Mouse (Mus musculus): ENCODE results near the gene Kcnq4.
A peak's percentile ranks its signal among the peaks of the same experiment; 100 is the strongest.

The Kcnq4 gene

DNA sequence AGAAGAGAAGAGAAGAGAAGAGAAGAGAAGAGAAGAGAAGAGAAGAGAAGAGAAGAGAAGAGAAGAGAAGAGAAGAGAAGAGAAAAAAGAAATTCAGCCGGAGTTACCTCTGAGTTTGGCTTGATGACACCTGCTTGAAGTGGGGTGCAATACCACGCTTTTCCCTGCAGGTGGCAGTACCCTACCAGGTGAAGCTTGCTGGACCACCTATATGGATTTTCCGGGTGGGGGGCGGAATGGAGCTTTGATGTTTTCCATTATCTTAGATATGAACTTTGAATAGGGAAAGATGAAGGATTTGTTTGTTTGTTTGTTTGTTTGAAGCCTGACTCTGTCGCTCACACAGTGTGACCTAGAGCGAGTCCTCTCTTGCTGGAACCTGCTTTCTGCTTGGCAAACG lies 67.5 kb downstream of the Kcnq4 start:
- Histone ChIP-seq H3K9me3 (ENCODE audit: low read length) (no peaks in the 10 kb centered on the region), H3K36me3 (ENCODE audit: insufficient read depth, low read length) (no peaks in the 10 kb centered on the region), H3K4me3 (replicated peaks; ENCODE audit: low read length) (no peak overlapping the region), H3K4me1 (replicated peaks; ENCODE audit: low read depth, low read length) (peaks cover 30% of the 10 kb centered on the region), H3K27me3 (ENCODE audit: insufficient read depth, low read length) (peaks cover 7% of the 10 kb centered on the region)
- TF ChIP-seq POU5F1 (IDR thresholded peaks at IDR 0.05; ENCODE audit: borderline replicate concordance, low read length): no peak
- peak; percentile 82 for TF ChIP-seq CTCF (conservative IDR thresholded peaks at IDR 0.05; ENCODE audit: low read length)

DNA sequence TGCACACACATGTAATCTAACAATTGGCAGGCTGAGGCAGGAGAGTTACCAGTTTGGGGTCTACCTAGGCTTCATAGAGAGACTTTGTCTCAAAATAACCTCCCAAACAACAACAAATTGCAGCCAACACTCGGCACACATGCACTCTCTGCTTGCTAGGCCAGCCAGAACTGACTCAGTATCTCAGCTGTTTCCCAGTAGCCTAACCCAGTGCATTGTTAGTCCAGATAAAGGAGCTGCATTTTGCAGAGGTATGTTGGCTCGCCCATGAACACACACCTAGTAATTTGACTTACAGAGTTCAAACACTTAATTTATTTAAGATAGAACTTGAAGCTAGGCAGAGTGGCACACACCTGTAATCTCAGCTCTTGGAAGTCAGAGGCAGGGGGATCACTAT lies 72.8 kb downstream of the Kcnq4 start:
- TF ChIP-seq POU5F1 (IDR thresholded peaks at IDR 0.05; ENCODE audit: borderline replicate concordance, low read length): no peak
- no peak for TF ChIP-seq NANOG (IDR thresholded peaks at IDR 0.05; ENCODE audit: borderline replicate concordance, low read length)
- TF ChIP-seq CTCF (conservative IDR thresholded peaks at IDR 0.05; ENCODE audit: low read length): no peak
- Histone ChIP-seq H3K4me1 (replicated peaks; ENCODE audit: low read depth, low read length) (peaks cover 11% of the 10 kb centered on the region), H3K9me3 (ENCODE audit: low read length) (no peaks in the 10 kb centered on the region), H3K4me3 (replicated peaks; ENCODE audit: low read length) (no peak overlapping the region), H3K27me3 (ENCODE audit: insufficient read depth, low read length) (peaks cover 31% of the 10 kb centered on the region), H3K36me3 (ENCODE audit: insufficient read depth, low read length) (no peaks in the 10 kb centered on the region)

DNA sequence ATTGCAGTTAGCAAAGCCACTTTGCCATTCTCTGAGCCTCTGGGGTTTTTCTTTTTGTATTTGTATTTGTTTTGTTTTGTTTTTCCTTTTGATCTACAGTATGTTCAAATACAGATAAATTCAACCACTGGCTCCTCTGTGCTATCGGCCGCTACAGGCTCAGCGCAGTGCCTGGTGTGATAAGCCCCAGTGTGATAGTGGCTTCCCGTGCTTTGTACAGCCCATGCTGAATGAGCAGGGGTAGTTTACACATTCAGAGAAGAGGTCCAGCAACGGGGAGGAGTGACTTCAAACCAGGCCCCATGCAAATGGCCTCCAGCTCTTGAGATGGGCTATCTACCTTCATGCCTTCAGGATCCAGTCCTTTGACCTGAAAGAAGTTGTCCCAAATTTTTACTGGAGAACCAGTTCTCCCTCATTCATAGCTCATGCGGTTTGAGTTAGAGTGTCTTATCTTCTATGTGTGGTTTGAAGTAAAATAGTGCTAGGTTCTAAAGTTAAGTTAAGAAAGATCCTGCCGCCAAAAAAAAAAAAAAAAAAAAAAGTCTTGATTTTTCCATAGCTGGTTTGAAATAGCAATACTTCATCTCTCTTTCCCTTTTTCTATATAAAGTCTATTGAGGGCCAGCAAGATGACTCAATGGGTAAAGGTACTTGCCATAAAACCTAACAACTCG lies 73.5 kb downstream of the Kcnq4 start:
- Histone ChIP-seq H3K4me1 (replicated peaks; ENCODE audit: low read depth, low read length) (peaks cover 8% of the 10 kb centered on the region), H3K4me3 (replicated peaks; ENCODE audit: low read length) (no peak overlapping the region), H3K36me3 (ENCODE audit: insufficient read depth, low read length) (no peaks in the 10 kb centered on the region), H3K27me3 (ENCODE audit: insufficient read depth, low read length) (peaks cover 37% of the 10 kb centered on the region), H3K9me3 (ENCODE audit: low read length) (no peaks in the 10 kb centered on the region)
- TF ChIP-seq CTCF (conservative IDR thresholded peaks at IDR 0.05; ENCODE audit: low read length): no peak
- TF ChIP-seq NANOG (IDR thresholded peaks at IDR 0.05; ENCODE audit: borderline replicate concordance, low read length): no peak
- no peak for TF ChIP-seq POU5F1 (IDR thresholded peaks at IDR 0.05; ENCODE audit: borderline replicate concordance, low read length)

DNA sequence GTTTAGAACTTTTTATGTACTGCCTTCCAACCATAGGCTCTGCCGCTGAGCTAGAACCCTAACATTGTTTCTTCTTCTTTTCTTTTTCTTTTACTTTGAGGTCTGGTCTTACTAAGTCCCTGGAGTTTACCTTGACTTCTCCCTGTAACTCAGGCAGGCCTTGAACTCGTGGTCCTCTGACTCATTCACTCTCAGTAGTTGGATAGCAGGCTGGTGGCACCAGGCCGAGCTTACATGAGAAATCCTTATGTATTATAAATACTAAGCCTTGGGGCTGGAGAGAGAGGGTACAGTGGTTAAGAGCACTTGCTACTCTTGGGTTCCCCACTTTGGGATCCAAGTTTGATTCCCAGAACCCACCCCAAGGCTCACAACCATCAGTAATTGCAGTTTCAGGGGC lies 74.8 kb downstream of the Kcnq4 start:
- peaks cover 47% of the 10 kb centered on the region for H3K27me3 ChIP-seq (ENCODE audit: insufficient read depth, low read length)
- H3K4me1 ChIP-seq (replicated peaks; ENCODE audit: low read depth, low read length): peaks cover 10% of the 10 kb centered on the region
- TF ChIP-seq NANOG (IDR thresholded peaks at IDR 0.05; ENCODE audit: borderline replicate concordance, low read length) (no peak), CTCF (conservative IDR thresholded peaks at IDR 0.05; ENCODE audit: low read length) (no peak), POU5F1 (IDR thresholded peaks at IDR 0.05; ENCODE audit: borderline replicate concordance, low read length) (no peak)
- no peak overlapping the region for H3K4me3 ChIP-seq (replicated peaks; ENCODE audit: low read length)
- no peaks in the 10 kb centered on the region for H3K36me3 ChIP-seq (ENCODE audit: insufficient read depth, low read length)
- no peaks in the 10 kb centered on the region for H3K9me3 ChIP-seq (ENCODE audit: low read length)

DNA sequence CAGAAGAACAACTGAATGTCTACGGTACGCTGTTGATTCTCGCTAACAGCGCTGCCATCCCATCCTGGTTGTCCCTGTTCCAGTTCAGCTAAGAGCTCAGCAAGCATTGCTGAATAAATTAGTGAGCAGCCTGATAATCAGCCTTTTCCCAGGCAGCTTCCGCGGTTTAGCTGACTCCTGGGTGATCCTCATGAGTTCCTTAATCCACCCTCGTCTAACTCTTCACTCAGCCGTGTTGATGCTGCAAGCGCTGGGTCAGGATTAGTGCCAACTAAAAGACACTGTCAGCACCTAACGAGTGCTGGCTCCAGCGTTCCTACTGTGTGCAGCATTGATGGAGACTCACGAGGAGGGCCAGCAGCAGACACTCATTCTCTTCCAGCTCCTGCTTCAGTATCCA lies 77.4 kb downstream of the Kcnq4 start:
- Histone ChIP-seq H3K9me3 (ENCODE audit: low read length) (no peaks in the 10 kb centered on the region), H3K4me1 (replicated peaks; ENCODE audit: low read depth, low read length) (peaks cover 16% of the 10 kb centered on the region), H3K27me3 (ENCODE audit: insufficient read depth, low read length) (peaks cover 65% of the 10 kb centered on the region), H3K36me3 (ENCODE audit: insufficient read depth, low read length) (no peaks in the 10 kb centered on the region), H3K4me3 (replicated peaks; ENCODE audit: low read length) (no peak overlapping the region)
- TF ChIP-seq POU5F1 (IDR thresholded peaks at IDR 0.05; ENCODE audit: borderline replicate concordance, low read length) (no peak), CTCF (conservative IDR thresholded peaks at IDR 0.05; ENCODE audit: low read length) (no peak), NANOG (IDR thresholded peaks at IDR 0.05; ENCODE audit: borderline replicate concordance, low read length) (no peak)

DNA sequence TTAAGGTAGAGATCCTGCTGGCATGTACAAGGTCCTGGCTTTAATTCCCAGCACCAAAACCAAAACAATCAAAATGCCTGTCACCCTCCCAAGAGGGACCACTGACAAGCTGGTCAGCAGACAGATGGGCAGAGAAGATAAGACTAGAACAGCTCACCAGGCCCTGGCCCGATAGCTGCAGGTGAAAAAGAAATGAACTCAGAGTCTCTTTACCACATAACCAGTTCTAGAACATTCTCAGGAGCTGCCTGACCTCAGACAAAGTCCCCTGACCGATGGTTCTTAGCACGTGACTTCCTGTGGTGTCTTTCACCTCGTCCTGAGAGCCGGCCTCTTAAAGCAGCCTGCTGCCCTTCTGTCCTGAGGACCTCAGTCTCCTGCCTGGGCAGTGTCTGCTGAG lies 78.8 kb downstream of the Kcnq4 start:
- H3K36me3 ChIP-seq (ENCODE audit: insufficient read depth, low read length): no peaks in the 10 kb centered on the region
- TF ChIP-seq POU5F1 (IDR thresholded peaks at IDR 0.05; ENCODE audit: borderline replicate concordance, low read length) (no peak), CTCF (conservative IDR thresholded peaks at IDR 0.05; ENCODE audit: low read length) (no peak), NANOG (IDR thresholded peaks at IDR 0.05; ENCODE audit: borderline replicate concordance, low read length) (no peak)
- H3K4me3 ChIP-seq (replicated peaks; ENCODE audit: low read length): no peak overlapping the region

DNA sequence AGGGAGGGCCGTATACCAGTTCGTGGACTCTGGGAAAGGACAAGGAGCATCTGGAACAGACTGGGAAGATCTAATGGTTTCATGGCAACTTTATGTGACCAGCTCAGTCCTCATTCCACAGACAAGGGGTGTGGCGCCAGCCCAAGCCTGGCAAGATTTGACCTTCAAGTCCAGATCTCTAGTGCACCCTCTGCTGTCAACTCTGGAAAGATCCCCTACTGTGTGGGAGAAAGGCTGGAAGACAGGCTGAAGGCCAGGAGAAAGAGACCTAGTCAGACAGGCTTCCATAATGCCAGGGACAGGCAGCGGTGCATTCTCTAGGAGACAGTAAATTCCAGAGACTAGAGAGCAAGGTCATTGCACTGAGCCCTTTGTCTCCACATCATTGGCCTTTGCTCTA lies 79.9 kb downstream of the Kcnq4 start:
- peaks cover 32% of the 10 kb centered on the region for H3K4me1 ChIP-seq (replicated peaks; ENCODE audit: low read depth, low read length)
- TF ChIP-seq POU5F1 (IDR thresholded peaks at IDR 0.05; ENCODE audit: borderline replicate concordance, low read length) (no peak), CTCF (conservative IDR thresholded peaks at IDR 0.05; ENCODE audit: low read length) (no peak), NANOG (IDR thresholded peaks at IDR 0.05; ENCODE audit: borderline replicate concordance, low read length) (no peak)
- no peak overlapping the region for H3K4me3 ChIP-seq (replicated peaks; ENCODE audit: low read length)
- H3K9me3 ChIP-seq (ENCODE audit: low read length): no peaks in the 10 kb centered on the region
- no peaks in the 10 kb centered on the region for H3K36me3 ChIP-seq (ENCODE audit: insufficient read depth, low read length)
- H3K27me3 ChIP-seq (ENCODE audit: insufficient read depth, low read length): peaks cover 59% of the 10 kb centered on the region

More for the DNA sequence above, 78.8 kb downstream of the Kcnq4 start:
- peaks cover 65% of the 10 kb centered on the region for H3K27me3 ChIP-seq (ENCODE audit: insufficient read depth, low read length)
- peaks cover 31% of the 10 kb centered on the region for H3K4me1 ChIP-seq (replicated peaks; ENCODE audit: low read depth, low read length)
- no peaks in the 10 kb centered on the region for H3K9me3 ChIP-seq (ENCODE audit: low read length)

DNA sequence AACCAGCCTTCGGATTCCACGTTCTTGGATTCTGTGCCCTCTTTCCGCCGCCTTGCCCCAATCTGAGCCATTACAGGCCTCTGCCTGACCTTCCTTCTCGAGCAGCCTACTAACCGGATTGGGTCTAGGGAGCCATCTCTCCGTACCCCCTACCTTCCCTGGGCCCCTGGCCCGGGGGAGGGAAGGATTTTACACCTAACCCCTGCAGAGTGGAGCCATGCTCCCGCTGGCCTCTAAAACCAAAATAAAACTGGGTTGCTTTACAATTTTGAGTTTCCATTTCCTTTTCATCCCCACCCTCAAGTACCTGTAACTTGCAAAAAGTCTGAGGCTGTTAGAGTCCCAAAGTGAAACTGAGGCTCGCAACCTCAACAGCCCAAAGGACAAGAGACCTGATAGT lies 80.9 kb downstream of the Kcnq4 start:
- Histone ChIP-seq H3K36me3 (ENCODE audit: insufficient read depth, low read length) (no peaks in the 10 kb centered on the region), H3K9me3 (ENCODE audit: low read length) (no peaks in the 10 kb centered on the region), H3K4me3 (replicated peaks; ENCODE audit: low read length) (peak overlapping the region; percentile 81), H3K4me1 (replicated peaks; ENCODE audit: low read depth, low read length) (peaks cover 32% of the 10 kb centered on the region), H3K27me3 (ENCODE audit: insufficient read depth, low read length) (peaks cover 59% of the 10 kb centered on the region)
- TF ChIP-seq CTCF (conservative IDR thresholded peaks at IDR 0.05; ENCODE audit: low read length) (no peak), POU5F1 (IDR thresholded peaks at IDR 0.05; ENCODE audit: borderline replicate concordance, low read length) (no peak), NANOG (IDR thresholded peaks at IDR 0.05; ENCODE audit: borderline replicate concordance, low read length) (no peak)

DNA sequence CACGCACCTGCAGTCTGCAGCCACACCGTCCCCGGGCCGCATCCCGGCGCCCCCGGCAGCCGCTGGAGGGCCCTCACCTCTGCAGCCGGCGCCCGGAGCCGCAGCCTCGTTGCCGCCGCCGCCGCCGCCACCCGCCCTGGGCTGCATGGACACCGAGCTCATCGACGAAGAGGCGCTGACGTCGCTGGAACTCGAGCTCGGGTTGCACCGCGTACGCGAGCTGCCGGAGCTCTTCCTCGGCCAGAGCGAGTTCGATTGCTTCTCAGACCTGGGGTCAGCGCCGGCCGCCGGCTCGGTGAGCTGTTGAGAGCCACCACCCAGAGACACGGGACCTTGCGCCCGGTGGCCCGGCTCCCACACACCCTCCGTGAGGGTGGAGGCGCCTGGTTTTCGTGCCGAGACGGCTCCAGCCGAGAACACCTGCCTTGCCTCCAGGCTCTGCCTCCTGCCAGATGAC lies 81.3 kb downstream of the Kcnq4 start:
- H3K4me1 ChIP-seq (replicated peaks; ENCODE audit: low read depth, low read length): peaks cover 32% of the 10 kb centered on the region
- TF ChIP-seq NANOG (IDR thresholded peaks at IDR 0.05; ENCODE audit: borderline replicate concordance, low read length): no peak
- no peak for TF ChIP-seq CTCF (conservative IDR thresholded peaks at IDR 0.05; ENCODE audit: low read length)
- TF ChIP-seq POU5F1 (IDR thresholded peaks at IDR 0.05; ENCODE audit: borderline replicate concordance, low read length): no peak
- H3K36me3 ChIP-seq (ENCODE audit: insufficient read depth, low read length): no peaks in the 10 kb centered on the region
- no peaks in the 10 kb centered on the region for H3K9me3 ChIP-seq (ENCODE audit: low read length)
- peaks cover 58% of the 10 kb centered on the region for H3K27me3 ChIP-seq (ENCODE audit: insufficient read depth, low read length)
- peak overlapping the region; percentile 81 for H3K4me3 ChIP-seq (replicated peaks; ENCODE audit: low read length)
